Mouse (Mus musculus) liver, embryonic 11.5 days (tissue): ENCODE results near the gene Tpx2. TPM values are rescaled to one million over a fixed set of nuclear protein-coding genes. Genes with fewer than 3 reads are reported as not detected.

ENCODE experiments used
- ATAC-seq: fragments of 200-750 bp; cut with Nextera tagmentation; replicated peaks from 2 replicates; pipeline ENCODE4 v1.8.0; 2017; ENCODE audit warnings: moderate number of reproducible peaks, mild to moderate bottlenecking, moderate TSS enrichment, moderate library complexity; ENCODE audit not compliant: low FRiP score
- DNase-seq: peaks from one replicate; pipeline ENCODE4 v3.0.0-alpha.2; 2017; ENCODE audit warnings: low spot score
- H3K27ac ChIP-seq: fragments of 300-500 bp; sonication (generic); 2 replicates; pipeline ENCODE4 v1.5.1; 2014; ENCODE audit warnings: mild to moderate bottlenecking, low read depth, low read length, control low read depth
- H3K27me3 ChIP-seq: fragments of 300-500 bp; sonication (generic); replicated peaks from 2 replicates; pipeline ENCODE4 v1.6.1; 2014; ENCODE audit warnings: low read length, mixed read lengths; ENCODE audit not compliant: control insufficient read depth, insufficient read depth
- H3K36me3 ChIP-seq: fragments of 300-500 bp; sonication (generic); 2 replicates; pipeline ENCODE4 v1.6.1; 2014; ENCODE audit warnings: mild to moderate bottlenecking, low read length, moderate library complexity, mixed read lengths; ENCODE audit not compliant: control insufficient read depth, insufficient read depth
- H3K4me1 ChIP-seq: fragments of 300-500 bp; sonication (generic); replicated peaks from 2 replicates; pipeline ENCODE4 v1.6.1; 2014; ENCODE audit warnings: low read length, mixed read lengths; ENCODE audit not compliant: control insufficient read depth, insufficient read depth
- H3K4me2 ChIP-seq: fragments of 300-500 bp; sonication (generic); 2 replicates; pipeline ENCODE4 v1.6.1; 2014; ENCODE audit warnings: mild to moderate bottlenecking, control low read depth, moderate library complexity
- H3K4me3 ChIP-seq: fragments of 300-500 bp; sonication (generic); 2 replicates; pipeline ENCODE4 v1.5.1; 2014; ENCODE audit warnings: low read depth, low read length, control low read depth
- H3K9ac ChIP-seq: fragments of 300-500 bp; sonication (generic); 2 replicates; pipeline ENCODE4 v1.6.1; 2014; ENCODE audit warnings: low read depth, low read length, control low read depth
- H3K9me3 ChIP-seq: fragments of 300-500 bp; sonication (generic); 2 replicates; pipeline ENCODE4 v1.6.1; 2016; ENCODE audit warnings: low read length, inconsistent platforms, mixed read lengths; ENCODE audit not compliant: control insufficient read depth
- WGBS: fragments of 180-500 bp; shearing (Covaris S2); extraction: QIAGEN DNeasy Blood & Tissue Kit; methylation state at CpG from one replicate; pipeline ENCODE4 v1.1.7; 2014; 5-methylcytosine and 5-hydroxymethylcytosine counted together
- polyA plus RNA-seq: library from polyadenylated mRNA; unstranded; fragments of >200 nt; fragmentation: Nextera tagmentation; extraction: Ambion mirVana; gene quantifications from 2 replicates; pipeline ENCODE4 v1.2.1, GENCODE M21; 2014

Gene Tpx2
- polyA plus RNA-seq, 1 experiment from 2014 or later = 107 TPM

GRCm38 (mm10) chr2:152923621-152924020, 75.9 kb downstream of the Tpx2 start:
- Histone ChIP-seq H3K9me3 (no peaks in the 10 kb centered on the region), H3K9ac (no peak overlapping the region), H3K4me3 (no peak overlapping the region), H3K27ac (no peak overlapping the region), H3K4me2 (no peak overlapping the region), H3K27me3 (no peaks in the 10 kb centered on the region; the same call in none of the 2 replicates), H3K36me3 (no peaks in the 10 kb centered on the region), H3K4me1 (0 out of 2 replicates have a peak, but pooled peaks cover 4% of the 10 kb centered on the region)
- no peak for DNase-seq
- ATAC-seq = no peak
- WGBS = 73% methylated on average over 3 of the region's 3 CpGs

GRCm38 (mm10) chr2:152924128-152924527, 76.4 kb downstream of the Tpx2 start:
- ATAC-seq (no peak), DNase-seq (no peak)
- no peaks in the 10 kb centered on the region for H3K4me1 ChIP-seq
- no peaks in the 10 kb centered on the region; the same call in 1 of the 2 replicates for H3K27me3 ChIP-seq
- H3K9ac ChIP-seq = no peak overlapping the region
- H3K27ac ChIP-seq = no peak overlapping the region
- no peak overlapping the region for H3K4me2 ChIP-seq
- H3K9me3 ChIP-seq = no peaks in the 10 kb centered on the region
- no peak overlapping the region for H3K4me3 ChIP-seq
- WGBS = 62% methylated on average over 8 of the region's 8 CpGs
- no peaks in the 10 kb centered on the region for H3K36me3 ChIP-seq

GRCm38 (mm10) chr2:152924543-152924942, 76.8 kb downstream of the Tpx2 start:
- no peaks in the 10 kb centered on the region for H3K9me3 ChIP-seq
- H3K27me3 ChIP-seq = no peaks in the 10 kb centered on the region; the same call in 1 of the 2 replicates
- H3K4me1 ChIP-seq = no peaks in the 10 kb centered on the region
- no peak overlapping the region for H3K9ac ChIP-seq
- ATAC-seq = no peak
- no peak overlapping the region for H3K4me2 ChIP-seq
- no peaks in the 10 kb centered on the region for H3K36me3 ChIP-seq
- H3K4me3 ChIP-seq = no peak overlapping the region
- 48% methylated on average over 5 of the region's 5 CpGs for WGBS
- no peak for DNase-seq
- H3K27ac ChIP-seq = no peak overlapping the region

- Histone ChIP-seq H3K4me2 (no peak overlapping the region), H3K36me3 (no peaks in the 10 kb centered on the region), H3K9me3 (no peaks in the 10 kb centered on the region), H3K4me1 (no peaks in the 10 kb centered on the region), H3K27me3 (no peaks in the 10 kb centered on the region; the same call in 1 of the 2 replicates), H3K4me3 (no peak overlapping the region), H3K27ac (no peak overlapping the region), H3K9ac (no peak overlapping the region)
- no peak for DNase-seq
- peak; percentile 44 for ATAC-seq
- WGBS = 45% methylated on average over 11 of the region's 11 CpGs
Observed at GRCm38 (mm10) chr2:152925189-152925872, 77.6 kb downstream of the Tpx2 start.

GRCm38 (mm10) chr2:152926896-152927295, 79.1 kb downstream of the Tpx2 start:
- ATAC-seq = no peak
- H3K9me3 ChIP-seq = no peaks in the 10 kb centered on the region
- 55% methylated on average over 9 of the region's 9 CpGs for WGBS
- no peak for DNase-seq
- no peak overlapping the region for H3K4me2 ChIP-seq
- H3K9ac ChIP-seq = no peak overlapping the region
- no peaks in the 10 kb centered on the region for H3K27me3 ChIP-seq
- H3K36me3 ChIP-seq = no peaks in the 10 kb centered on the region
- H3K4me1 ChIP-seq = no peaks in the 10 kb centered on the region
- no peak overlapping the region for H3K4me3 ChIP-seq
- H3K27ac ChIP-seq = no peak overlapping the region

GRCm38 (mm10) chr2:152927371-152927770, 79.6 kb downstream of the Tpx2 start:
- no peak for DNase-seq
- no peaks in the 10 kb centered on the region for H3K4me1 ChIP-seq
- no peak overlapping the region for H3K4me2 ChIP-seq
- no peaks in the 10 kb centered on the region for H3K36me3 ChIP-seq
- no peak overlapping the region for H3K9ac ChIP-seq
- no peak overlapping the region for H3K4me3 ChIP-seq
- no peaks in the 10 kb centered on the region for H3K27me3 ChIP-seq
- ATAC-seq = no peak
- no peak overlapping the region for H3K27ac ChIP-seq
- H3K9me3 ChIP-seq = no peaks in the 10 kb centered on the region
- WGBS = 34% methylated on average over 5 of the region's 5 CpGs

GRCm38 (mm10) chr2:152928219-152928987, 80.6 kb downstream of the Tpx2 start:
- no peak for DNase-seq
- no peaks in the 10 kb centered on the region for H3K27me3 ChIP-seq
- no peak overlapping the region for H3K9ac ChIP-seq
- H3K4me1 ChIP-seq = no peaks in the 10 kb centered on the region; the same call in 1 of the 2 replicates
- peak overlapping the region; percentile 2; the same call in 1 of the 2 replicates for H3K27ac ChIP-seq
- ATAC-seq = no peak
- H3K9me3 ChIP-seq = no peaks in the 10 kb centered on the region
- 49% methylated on average over 14 of the region's 14 CpGs for WGBS
- no peak overlapping the region for H3K4me2 ChIP-seq
- no peak overlapping the region for H3K4me3 ChIP-seq
- H3K36me3 ChIP-seq = no peaks in the 10 kb centered on the region

GRCm38 (mm10) chr2:152928988-152929370, 81.2 kb downstream of the Tpx2 start:
- Histone ChIP-seq H3K4me2 (no peak overlapping the region), H3K4me3 (no peak overlapping the region), H3K4me1 (no peaks in the 10 kb centered on the region; the same call in 1 of the 2 replicates), H3K27me3 (no peaks in the 10 kb centered on the region), H3K36me3 (no peaks in the 10 kb centered on the region), H3K9me3 (no peaks in the 10 kb centered on the region), H3K27ac (no peak overlapping the region), H3K9ac (no peak overlapping the region)
- WGBS = 56% methylated on average over 3 of the region's 3 CpGs
- no peak for ATAC-seq
- no peak for DNase-seq
